Mouse (Mus musculus) liver, embryonic 13.5 days (tissue): ENCODE results near the gene Tceal9. TPM values are rescaled to one million over a fixed set of nuclear protein-coding genes. Genes with fewer than 3 reads are reported as not detected.
"Not testable (repeated sequence)": the region's sequence is repeated elsewhere in the genome, so short reads cannot be mapped to it uniquely, and the experiment has no call there.

ENCODE experiments used
- ATAC-seq: fragments of 200-750 bp; cut with Nextera tagmentation; 2 replicates; pipeline ENCODE4 v1.8.0; 2017; ENCODE audit warnings: low read depth, mild to moderate bottlenecking, moderate number of reproducible peaks, moderate library complexity
- DNase-seq: peaks from one replicate; pipeline ENCODE4 v3.0.0; 2022
- H3K27ac ChIP-seq: fragments of 300-500 bp; sonication (generic); 2 replicates; pipeline ENCODE4 v1.5.1; 2015; ENCODE audit warnings: moderate library complexity, mild to moderate bottlenecking, inconsistent platforms
- H3K27me3 ChIP-seq: fragments of 300-500 bp; sonication (generic); 2 replicates; pipeline ENCODE4 v1.6.1; 2015; ENCODE audit warnings: mild to moderate bottlenecking, inconsistent platforms
- H3K36me3 ChIP-seq: fragments of 300-500 bp; sonication (generic); 2 replicates; pipeline ENCODE4 v1.6.1; 2015; ENCODE audit warnings: mild to moderate bottlenecking, inconsistent platforms
- H3K4me1 ChIP-seq: fragments of 300-500 bp; sonication (generic); replicated peaks from 2 replicates; pipeline ENCODE4 v1.6.1; 2015; ENCODE audit warnings: inconsistent platforms
- H3K4me2 ChIP-seq: fragments of 300-500 bp; sonication (generic); 2 replicates; pipeline ENCODE4 v1.6.1; 2015; ENCODE audit warnings: inconsistent platforms, mild to moderate bottlenecking, moderate library complexity
- H3K4me3 ChIP-seq: fragments of 300-500 bp; sonication (generic); replicated peaks from 2 replicates; pipeline ENCODE4 v1.5.1; 2015; ENCODE audit warnings: mild to moderate bottlenecking, inconsistent platforms
- H3K9ac ChIP-seq: fragments of 300-500 bp; sonication (generic); 2 replicates; pipeline ENCODE4 v1.6.1; 2015; ENCODE audit warnings: mild to moderate bottlenecking, inconsistent platforms
- H3K9me3 ChIP-seq: fragments of 300-500 bp; sonication (generic); replicated peaks from 2 replicates; pipeline ENCODE4 v1.6.1; 2016; ENCODE audit warnings: inconsistent platforms
- WGBS: fragments of 180-500 bp; shearing (Covaris S2); methylation state at CpG from one replicate; pipeline ENCODE4 v1.1.7; 2015; ENCODE audit not compliant: insufficient replicate concordance; 5-methylcytosine and 5-hydroxymethylcytosine counted together
- polyA plus RNA-seq: library from polyadenylated mRNA; unstranded; fragments of >200 nt; fragmentation: Nextera tagmentation; extraction: Ambion mirVana; gene quantifications from 2 replicates; pipeline ENCODE4 v1.2.1, GENCODE M21; 2015

The Tceal9 gene
- polyA plus RNA-seq, 1 experiment from 2014 or later = 227 TPM

- H3K9me3 ChIP-seq = no peaks in the 10 kb centered on the region
- H3K4me2 ChIP-seq = no peak overlapping the region
- H3K4me1 ChIP-seq = no peaks in the 10 kb centered on the region
- no peak overlapping the region for H3K27ac ChIP-seq
- 62% methylated on average over 4 of the region's 5 CpGs for WGBS
- no peaks in the 10 kb centered on the region; the same call in 1 of the 2 replicates for H3K27me3 ChIP-seq
- H3K36me3 ChIP-seq = no peaks in the 10 kb centered on the region
- no peak for DNase-seq
- no peak for ATAC-seq
- H3K9ac ChIP-seq = no peak overlapping the region
- H3K4me3 ChIP-seq = no peak overlapping the region
Observed at GRCm38 (mm10) chrX:136227768-136228167, 17.1 kb upstream of the Tceal9 start.

- Histone ChIP-seq H3K9me3 (no peaks in the 10 kb centered on the region), H3K27ac (no peak overlapping the region), H3K4me3 (no peak overlapping the region), H3K27me3 (no peaks in the 10 kb centered on the region), H3K9ac (no peak overlapping the region), H3K4me2 (no peak overlapping the region), H3K4me1 (0 out of 2 replicates have a peak, but pooled peaks cover 6% of the 10 kb centered on the region), H3K36me3 (no peaks in the 10 kb centered on the region)
- DNase-seq = no peak
- 40% methylated on average over 3 of the region's 3 CpGs for WGBS
- no peak for ATAC-seq
Observed at GRCm38 (mm10) chrX:136238118-136238517, 6.8 kb upstream of the Tceal9 start.

GRCm38 (mm10) chrX:136243181-136243580, 1.7 kb upstream of the Tceal9 start:
- Histone ChIP-seq H3K36me3 (peaks cover 5% of the 10 kb centered on the region; the same call in 1 of the 2 replicates), H3K9me3 (no peaks in the 10 kb centered on the region), H3K9ac (no peak overlapping the region)

GRCm38 (mm10) chrX:136245521-136246071, 717 bp downstream of the Tceal9 start:
- H3K27me3 ChIP-seq = no peaks in the 10 kb centered on the region
- no peak for DNase-seq
- WGBS = 22% methylated on average over 15 of the region's 15 CpGs

More at GRCm38 (mm10) chrX:136243181-136243580, 1.7 kb upstream of the Tceal9 start:
- H3K4me2 ChIP-seq = no peak overlapping the region
- H3K4me1 ChIP-seq = 0 out of 2 replicates have a peak, but pooled peaks cover 3% of the 10 kb centered on the region
- ATAC-seq = no peak
- WGBS = 71% methylated on average over 2 of the region's 2 CpGs
- no peaks in the 10 kb centered on the region for H3K27me3 ChIP-seq
- H3K27ac ChIP-seq = no peak overlapping the region
- DNase-seq = no peak
- H3K4me3 ChIP-seq = no peak overlapping the region

GRCm38 (mm10) chrX:136248811-136249210, 3.9 kb downstream of the Tceal9 start:
- Histone ChIP-seq H3K4me1 (peaks cover 10% of the 10 kb centered on the region), H3K9me3 (no peaks in the 10 kb centered on the region), H3K4me2 (no peak overlapping the region), H3K27me3 (no peaks in the 10 kb centered on the region), H3K36me3 (peaks cover 5% of the 10 kb centered on the region; the same call in 1 of the 2 replicates), H3K9ac (no peak overlapping the region), H3K27ac (no peak overlapping the region), H3K4me3 (no peak overlapping the region)
- DNase-seq (no peak), ATAC-seq (no peak)
- WGBS = 78% methylated on average over 6 of the region's 6 CpGs

More at GRCm38 (mm10) chrX:136245521-136246071, 717 bp downstream of the Tceal9 start:
- Histone ChIP-seq H3K4me2 (peak overlapping the region; percentile 74), H3K9ac (peak overlapping the region; percentile 77), H3K4me1 (0 out of 2 replicates have a peak, but pooled peaks cover 3% of the 10 kb centered on the region), H3K9me3 (no peaks in the 10 kb centered on the region), H3K27ac (peak overlapping the region; percentile 64), H3K36me3 (peaks cover 5% of the 10 kb centered on the region; the same call in 1 of the 2 replicates), H3K4me3 (peak overlapping the region; percentile 66)
- ATAC-seq = peak; percentile 58

- 63% methylated on average over 7 of the region's 7 CpGs for WGBS
- Histone ChIP-seq H3K4me1 (peaks cover 10% of the 10 kb centered on the region), H3K9me3 (no peaks in the 10 kb centered on the region), H3K4me3 (no peak overlapping the region), H3K4me2 (no peak overlapping the region), H3K27me3 (no peaks in the 10 kb centered on the region), H3K36me3 (peaks cover 5% of the 10 kb centered on the region; the same call in 1 of the 2 replicates), H3K27ac (no peak overlapping the region), H3K9ac (no peak overlapping the region)
- no peak for DNase-seq
- ATAC-seq = no peak
Observed at GRCm38 (mm10) chrX:136249671-136250070, 4.8 kb downstream of the Tceal9 start.

- Histone ChIP-seq H3K9ac (no peak overlapping the region), H3K4me2 (peak overlapping the region; percentile 17; the same call in 1 of the 2 replicates), H3K4me3 (no peak overlapping the region), H3K9me3 (no peaks in the 10 kb centered on the region), H3K27me3 (no peaks in the 10 kb centered on the region), H3K36me3 (peaks cover 5% of the 10 kb centered on the region; the same call in 1 of the 2 replicates), H3K4me1 (peaks cover 10% of the 10 kb centered on the region), H3K27ac (peak overlapping the region; percentile 39; the same call in 1 of the 2 replicates)
- no peak for DNase-seq
- 38% methylated on average over 6 of the region's 6 CpGs for WGBS
- ATAC-seq = peak; percentile 90
Observed at GRCm38 (mm10) chrX:136252023-136252729, 7.3 kb downstream of the Tceal9 start.

GRCm38 (mm10) chrX:136267720-136268119, 22.8 kb downstream of the Tceal9 start:
- no peaks in the 10 kb centered on the region for H3K36me3 ChIP-seq
- H3K4me3 ChIP-seq = no peak overlapping the region
- H3K9ac ChIP-seq = no peak overlapping the region
- WGBS = 77% methylated on average over 5 of the region's 5 CpGs
- H3K9me3 ChIP-seq = no peaks in the 10 kb centered on the region
- ATAC-seq (no peak), DNase-seq (no peak)
- H3K4me1 ChIP-seq = 0 out of 2 replicates have a peak, but pooled peaks cover 2% of the 10 kb centered on the region
- H3K27ac ChIP-seq = no peak overlapping the region
- H3K4me2 ChIP-seq = no peak overlapping the region
- H3K27me3 ChIP-seq = no peaks in the 10 kb centered on the region

GRCm38 (mm10) chrX:136268173-136268572, 23.3 kb downstream of the Tceal9 start:
- Histone ChIP-seq H3K9me3 (no peaks in the 10 kb centered on the region), H3K9ac (no peak overlapping the region), H3K4me3 (no peak overlapping the region), H3K4me2 (no peak overlapping the region), H3K27ac (no peak overlapping the region), H3K27me3 (no peaks in the 10 kb centered on the region), H3K36me3 (no peaks in the 10 kb centered on the region), H3K4me1 (0 out of 2 replicates have a peak, but pooled peaks cover 2% of the 10 kb centered on the region)
- no peak for DNase-seq
- 55% methylated on average over 4 of the region's 4 CpGs for WGBS
- no peak for ATAC-seq

- H3K9ac ChIP-seq = peak within 1 kb of the TSS; percentile 65
- WGBS = 62% methylated on average over 5 of the region's 30 CpGs
- peak; percentile 97 for ATAC-seq
Observed at GRCm38 (mm10) chrX:136269743-136270392, 25.0 kb downstream of the Tceal9 start, which contains the start of gene Bex3. TSS of gene Bex3 (plus strand) at chrX:136270253.

More at GRCm38 (mm10) chrX:136269743-136270392, 25.0 kb downstream of the Tceal9 start, which contains the start of gene Bex3:
- H3K4me1 ChIP-seq, H3K9me3 ChIP-seq, H3K27ac ChIP-seq, H3K36me3 ChIP-seq, H3K27me3 ChIP-seq: not testable (repeated sequence)
- peak within 1 kb of the TSS; percentile 56 for H3K4me3 ChIP-seq
- H3K4me2 ChIP-seq = peak within 1 kb of the TSS; percentile 56
- peak; percentile 52 for DNase-seq
